Mouse (Mus musculus): ENCODE measurements around the gene AW011738.

The AW011738 gene

GRCm38 (mm10) chr4:156236651-156237447, 33.7 kb downstream of the AW011738 start:
- DNase-seq (ENCODE audit: low read depth, low spot score) = no peak

- no peak for DNase-seq (ENCODE audit: low read depth, low spot score)
These were observed 46.5 kb downstream of the AW011738 start for GRCm38 (mm10) chr4:156249567-156249966.

GRCm38 (mm10) chr4:156251081-156251480, 48.0 kb downstream of the AW011738 start:
- DNase-seq (ENCODE audit: low read depth, low spot score) = no peak

- DNase-seq (ENCODE audit: low read depth, low spot score) = no peak
These were observed 49.0 kb downstream of the AW011738 start for GRCm38 (mm10) chr4:156252140-156252539.

- no peak for DNase-seq (ENCODE audit: low read depth, low spot score)
These were observed 49.5 kb downstream of the AW011738 start for GRCm38 (mm10) chr4:156252619-156253018.

GRCm38 (mm10) chr4:156253043-156253442, 49.9 kb downstream of the AW011738 start:
- DNase-seq (ENCODE audit: low read depth, low spot score) = no peak

- no peak for DNase-seq (ENCODE audit: low read depth, low spot score)
These were observed 51.4 kb downstream of the AW011738 start for GRCm38 (mm10) chr4:156254361-156255077.

All from WW6 (cell line).